ENCODE assay signal across 28 mouse cellular contexts in genomic region chr17:74291640-74292361, GRCm38 (mm10). TPM values are rescaled to one million over a fixed set of nuclear protein-coding genes. Genes with fewer than 3 reads are reported as not detected.
A peak's percentile ranks its signal among the peaks of the same experiment; 100 is the strongest.
DNase-seq lines count a peak whose midpoint lies in the region; ATAC-seq and TF ChIP-seq lines count a peak whose summit lies in the region.
"Had no signal": no experiment of that assay in that cellular context is flagged by ENCODE, and none has a peak within 500 bp of the region (broad histone marks: within the 10 kb centered on the region; RNA-seq: fewer than 3 reads in every experiment).

No protein-coding gene starts in this region.

- no peak overlapping the region for H3K9ac ChIP-seq in heart, embryonic 13.5 days
- peak overlapping the region; percentile 66 for H3K9ac ChIP-seq in liver, embryonic 14.5 days (replicated peaks)
- no peak overlapping the region for H3K9ac ChIP-seq in forebrain, embryonic 15.5 days (replicated peaks)
- H3K9ac ChIP-seq: heart, embryonic 12.5 days; hindbrain, embryonic 13.5 days; kidney, embryonic 15.5 days; limb, embryonic 13.5 days; lung, embryonic 15.5 days; midbrain, embryonic 13.5 days; neural tube, embryonic 12.5 days; stomach, embryonic 15.5 days had no signal

- no peaks in the 10 kb centered on the region for H3K27me3 ChIP-seq in heart, embryonic 13.5 days (replicated peaks)
- no peaks in the 10 kb centered on the region for H3K27me3 ChIP-seq in liver, embryonic 14.5 days (ENCODE audit: control insufficient read depth, insufficient read depth, low read length)
- no peaks in the 10 kb centered on the region for H3K27me3 ChIP-seq in forebrain, embryonic 15.5 days
- H3K27me3 ChIP-seq: heart, embryonic 12.5 days; hindbrain, embryonic 13.5 days; kidney, embryonic 15.5 days; limb, embryonic 13.5 days; lung, embryonic 15.5 days; midbrain, embryonic 13.5 days; neural tube, embryonic 12.5 days; Patski; stomach, embryonic 15.5 days had no signal

- H3K4me1 ChIP-seq in heart, embryonic 13.5 days, result peaks cover 58% of the 10 kb centered on the region
- H3K4me1 ChIP-seq in liver, embryonic 14.5 days (replicated peaks; ENCODE audit: control insufficient read depth in 2 of 2, insufficient read depth in 2 of 2, low read length in 1 of 2), result peaks cover 28 to 38% of the 10 kb centered on the region in 2 experiments
- peaks cover 33% of the 10 kb centered on the region for H3K4me1 ChIP-seq in forebrain, embryonic 15.5 days

- no peak for DNase-seq in heart, postnatal 10 days
- peak; percentile 53 for DNase-seq in retina, adult 2 months (ENCODE audit: low read depth, low spot score)
- no peak for DNase-seq in retina, postnatal 1 day
- DNase-seq in liver, embryonic 14.5 days (ENCODE audit: low read depth in 3 of 3, low spot score in 3 of 3), result no peak
- no peak for DNase-seq in urinary bladder, postnatal 25 days (ENCODE audit: low spot score)
- DNase-seq: cerebellum, adult 18-20 months; cerebellum, postnatal 36 days; gastrocnemius, postnatal 25 days; heart, adult 18-20 months; kidney, adult 11 months; kidney, postnatal 36 days; lung, postnatal 4 days; right cerebral cortex, adult 18-20 months; thymus, adult 18-20 months; thymus, postnatal 4 days had no signal

- peak overlapping the region; percentile 20; the same call in 1 of the 2 replicates for H3K4me2 ChIP-seq in heart, embryonic 13.5 days
- peak overlapping the region; percentile 89 for H3K4me2 ChIP-seq in liver, embryonic 14.5 days (ENCODE audit: low read depth)
- no peak overlapping the region for H3K4me2 ChIP-seq in forebrain, embryonic 15.5 days (replicated peaks)
- H3K4me2 ChIP-seq: heart, embryonic 12.5 days; kidney, embryonic 15.5 days; limb, embryonic 13.5 days; lung, embryonic 15.5 days; midbrain, embryonic 13.5 days; stomach, embryonic 15.5 days had no signal

- intact Hi-C loops in heart, postnatal 10 days (cut with DNase I), result loop anchor here (2.0 to 5.0 kb wide), 2 partner anchors 44 to 97 kb away; no protein-coding TSS in a partner anchor

- no peak for ATAC-seq in heart, embryonic 13.5 days (ENCODE audit: extremely low read depth, insufficient number of reproducible peaks, low FRiP score, low TSS enrichment)
- no peak for ATAC-seq in liver, embryonic 14.5 days (ENCODE audit: insufficient read depth)
- no peak; the same call in 1 of the 2 replicates for ATAC-seq in megakaryocyte-erythroid progenitor cell, adult 5-6 weeks (replicated peaks; ENCODE audit: low FRiP score, low TSS enrichment, poor library complexity, severe bottlenecking)
- no peak for ATAC-seq in forebrain, embryonic 15.5 days (replicated peaks)
- ATAC-seq: midbrain, embryonic 13.5 days; Patski had no signal

- H3K4me3 ChIP-seq in heart, embryonic 13.5 days, result no peak overlapping the region
- H3K4me3 ChIP-seq in liver, embryonic 14.5 days (ENCODE audit: insufficient read depth in 1 of 2, low read depth in 2 of 2, low read length in 2 of 2), result peak overlapping the region; percentile 38 to 84
- no peak overlapping the region for H3K4me3 ChIP-seq in forebrain, embryonic 15.5 days
- H3K4me3 ChIP-seq: heart, embryonic 12.5 days; hindbrain, embryonic 13.5 days; kidney, embryonic 15.5 days; limb, embryonic 13.5 days; lung, embryonic 15.5 days; midbrain, embryonic 13.5 days; neural tube, embryonic 12.5 days; stomach, embryonic 15.5 days had no signal

- no peak for TF ChIP-seq CTCF in liver, embryonic 14.5 days (IDR thresholded peaks at IDR 0.05; ENCODE audit: low read depth)

- no peak for TF ChIP-seq EP300 in liver, embryonic 14.5 days (IDR thresholded peaks at IDR 0.05; ENCODE audit: low read depth)

- peaks cover 16% of the 10 kb centered on the region for H3K36me3 ChIP-seq in heart, embryonic 13.5 days
- no peaks in the 10 kb centered on the region; the same call in 1 of the 2 replicates for H3K36me3 ChIP-seq in liver, embryonic 14.5 days (replicated peaks; ENCODE audit: control insufficient read depth, insufficient read depth, low read depth)
- no peaks in the 10 kb centered on the region for H3K36me3 ChIP-seq in forebrain, embryonic 15.5 days
- H3K36me3 ChIP-seq: neural tube, embryonic 12.5 days; stomach, embryonic 15.5 days had no signal

- no peak overlapping the region for H3K27ac ChIP-seq in heart, embryonic 13.5 days (replicated peaks)
- H3K27ac ChIP-seq in liver, embryonic 14.5 days, result peak overlapping the region; percentile 79
- no peak overlapping the region for H3K27ac ChIP-seq in forebrain, embryonic 15.5 days (replicated peaks)
- H3K27ac ChIP-seq: forebrain, embryonic 10.5 days; hindbrain, embryonic 13.5 days; kidney, embryonic 15.5 days; limb, embryonic 13.5 days; midbrain, embryonic 13.5 days; neural tube, embryonic 12.5 days; stomach, embryonic 15.5 days had no signal

- H3K9me3 ChIP-seq in heart, embryonic 13.5 days, result no peaks in the 10 kb centered on the region
- no peaks in the 10 kb centered on the region for H3K9me3 ChIP-seq in liver, embryonic 14.5 days (ENCODE audit: control insufficient read depth, low read length)
- no peaks in the 10 kb centered on the region for H3K9me3 ChIP-seq in forebrain, embryonic 15.5 days
- H3K9me3 ChIP-seq: heart, embryonic 12.5 days; hindbrain, embryonic 13.5 days; kidney, embryonic 15.5 days; lung, embryonic 15.5 days; midbrain, embryonic 13.5 days; neural tube, embryonic 12.5 days; stomach, embryonic 15.5 days had no signal

- WGBS in heart, embryonic 13.5 days, result 79% methylated on average over 4 of the region's 4 CpGs
- WGBS in liver, embryonic 14.5 days (ENCODE audit: insufficient replicate concordance), result 40% methylated on average over 4 of the region's 4 CpGs
- WGBS in forebrain, embryonic 15.5 days, result 88% methylated on average over 4 of the region's 4 CpGs

RNA-seq across cellular contexts. Expression of gene Memo1, which starts 3.5 kb away (rescaled TPM):
- 62.5 and 71.5 TPM in 2 replicates for polyA plus RNA-seq in heart, embryonic 13.5 days (2015; fragmentation: Nextera tagmentation; extraction: Ambion mirVana)
- total RNA-seq in heart, postnatal 10 days (2021), result 10 to 100 TPM; 63.7 to 72.1 TPM
- polyA plus RNA-seq in liver, embryonic 14.5 days (2012; rRNA removed), result 24.4 and 38.8 TPM in 2 replicates
- 111 and 116 TPM in 2 replicates for polyA plus RNA-seq in liver, embryonic 14.5 days (2014; fragmentation: Nextera tagmentation; extraction: Ambion mirVana)
- total RNA-seq in megakaryocyte-erythroid progenitor cell, adult 5-6 weeks (2014; fragmentation: Nextera tagmentation), result 148 and 172 TPM in 2 replicates
- total RNA-seq in megakaryocyte-erythroid progenitor cell, adult 5-6 weeks (2017), result 197 and 201 TPM in 2 replicates
- 63.9 and 66.1 TPM in 2 replicates for polyA plus RNA-seq in forebrain, embryonic 15.5 days (2015; fragmentation: Nextera tagmentation; extraction: Ambion mirVana)

RNA-seq across cellular contexts. Expression of gene Dpy30, which starts 31.9 kb away (rescaled TPM):
- polyA plus RNA-seq in heart, embryonic 13.5 days (2015; fragmentation: Nextera tagmentation; extraction: Ambion mirVana), result 177 and 206 TPM in 2 replicates
- total RNA-seq in heart, postnatal 10 days (2021), result 10 to 100 TPM; 62.3 to 68.4 TPM
- 71.4 and 104 TPM in 2 replicates for polyA plus RNA-seq in liver, embryonic 14.5 days (2012; rRNA removed)
- 145 and 149 TPM in 2 replicates for polyA plus RNA-seq in liver, embryonic 14.5 days (2014; fragmentation: Nextera tagmentation; extraction: Ambion mirVana)
- 233 and 253 TPM in 2 replicates for total RNA-seq in megakaryocyte-erythroid progenitor cell, adult 5-6 weeks (2014; fragmentation: Nextera tagmentation)
- 114 and 178 TPM in 2 replicates for total RNA-seq in megakaryocyte-erythroid progenitor cell, adult 5-6 weeks (2017)
- 202 and 214 TPM in 2 replicates for polyA plus RNA-seq in forebrain, embryonic 15.5 days (2015; fragmentation: Nextera tagmentation; extraction: Ambion mirVana)

RNA-seq across cellular contexts. Expression of gene Spast, which starts 47.0 kb away (rescaled TPM):
- polyA plus RNA-seq in heart, embryonic 13.5 days (2015; fragmentation: Nextera tagmentation; extraction: Ambion mirVana), result 7.3 and 8.5 TPM in 2 replicates
- 10 to 100 TPM; 32.2 to 37.9 TPM for total RNA-seq in heart, postnatal 10 days (2021)
- polyA plus RNA-seq in liver, embryonic 14.5 days (2012; rRNA removed), result 2.5 and 4.1 TPM in 2 replicates
- 5.4 and 6.8 TPM in 2 replicates for polyA plus RNA-seq in liver, embryonic 14.5 days (2014; fragmentation: Nextera tagmentation; extraction: Ambion mirVana)
- total RNA-seq in megakaryocyte-erythroid progenitor cell, adult 5-6 weeks (2014; fragmentation: Nextera tagmentation), result 19.1 and 34.5 TPM in 2 replicates
- total RNA-seq in megakaryocyte-erythroid progenitor cell, adult 5-6 weeks (2017), result 47.7 and 63.5 TPM in 2 replicates
- 35.1 and 36.4 TPM in 2 replicates for polyA plus RNA-seq in forebrain, embryonic 15.5 days (2015; fragmentation: Nextera tagmentation; extraction: Ambion mirVana)

Comparison
In these comparisons a context has a peak if more than half of its experiments do, and no peak if none do; other contexts are left out.
1. H3K4me3 ChIP-seq: peak in liver, embryonic 14.5 days (2 of 2); none in heart, embryonic 13.5 days (single experiment) and forebrain, embryonic 15.5 days (single experiment).